Mouse (Mus musculus): Measurements from ENCODE around the gene Agbl1. TPM values are rescaled to one million over a fixed set of nuclear protein-coding genes. Genes with fewer than 3 reads are reported as not detected.

Agbl1 gene
- total and polyA plus RNA-seq, 3 experiments = not detected

- Histone ChIP-seq H3K79me2 (replicated peaks; ENCODE audit: control insufficient read depth, extremely low read depth, insufficient read depth, poor library complexity, severe bottlenecking) (no peaks in the 10 kb centered on the region), H3K9me3 (replicated peaks; ENCODE audit: low read length) (no peaks in the 10 kb centered on the region), H3K27me3 (replicated peaks) (peaks cover 33% of the 10 kb centered on the region), H3K4me3 (replicated peaks in 1 of 3; ENCODE audit: low read depth in 2 of 3, low read length in 2 of 3, poor library complexity in 1 of 3) (no peak overlapping the region), H3K9ac (ENCODE audit: insufficient read depth, low read depth) (no peak overlapping the region), H3K4me1 (ENCODE audit: control insufficient read depth in 1 of 2, insufficient read depth in 2 of 2) (no peaks in the 10 kb centered on the region), H3K4me2 (ENCODE audit: insufficient read depth, low read depth, poor library complexity, severe bottlenecking) (no peak overlapping the region), H3K36me3 (replicated peaks in 1 of 2; ENCODE audit: control insufficient read depth in 1 of 2, insufficient read depth in 1 of 2, low read length in 1 of 2) (no peaks in the 10 kb centered on the region), H3K27ac (ENCODE audit: insufficient read depth, low read depth) (no peak overlapping the region)
- in situ Hi-C loops (cut with MboI; ENCODE audit: low pct_ligation_motif_present, low pct_unique_long_range_greater_than_20kb, low sequenced_read_pairs) (no loop called here), dilution Hi-C loops (cut with MboI; ENCODE audit: extremely low pct_ligation_motif_present, extremely low pct_unique_long_range_greater_than_20kb, low sequenced_read_pairs) (no loop called here)
- DNase-seq (ENCODE audit: extremely low read depth) = no peak
- TF ChIP-seq ELF1 (IDR thresholded peaks at IDR 0.05; ENCODE audit: low read depth, low read length) = no peak
- no peak for TF ChIP-seq IRF4 (IDR thresholded peaks at IDR 0.05; ENCODE audit: low read depth, low read length)
- no peak for TF ChIP-seq MXI1 (IDR thresholded peaks at IDR 0.05; ENCODE audit: low read depth, low read length)
- no peak for TF ChIP-seq GABPA (IDR thresholded peaks at IDR 0.05; ENCODE audit: insufficient replicate concordance, low read depth, low read length)
- no peak for TF ChIP-seq ZC3H11A (IDR thresholded peaks at IDR 0.05; ENCODE audit: low read depth, low read length)
- TF ChIP-seq ETS1 (conservative IDR thresholded peaks at IDR 0.05; ENCODE audit: low read depth, low read length) = no peak
- TF ChIP-seq ZMIZ1 (IDR thresholded peaks at IDR 0.05; ENCODE audit: low read depth, low read length) = no peak
- TF ChIP-seq NRF1 (IDR thresholded peaks at IDR 0.05; ENCODE audit: low read depth, low read length) = no peak
- TF ChIP-seq KAT2A (IDR thresholded peaks at IDR 0.05; ENCODE audit: insufficient replicate concordance, low read length) = no peak
- TF ChIP-seq USF1 (IDR thresholded peaks at IDR 0.05; ENCODE audit: low read depth, low read length) = no peak
- TF ChIP-seq MAFK (IDR thresholded peaks at IDR 0.05; ENCODE audit: insufficient replicate concordance, low read length) = no peak
- no peak for TF ChIP-seq E2F4 (IDR thresholded peaks at IDR 0.05; ENCODE audit: insufficient replicate concordance, low read depth, low read length)
- TF ChIP-seq SMC3 (IDR thresholded peaks at IDR 0.05; ENCODE audit: low read depth, low read length) = no peak
- TF ChIP-seq MYC (IDR thresholded peaks at IDR 0.05; ENCODE audit: low read depth, low read length) = no peak
- TF ChIP-seq JUN (IDR thresholded peaks at IDR 0.05; ENCODE audit: insufficient read depth, low read depth, low read length) = no peak
- TF ChIP-seq ZNF384 (IDR thresholded peaks at IDR 0.05; ENCODE audit: low read depth, low read length) = no peak
- no peak for TF ChIP-seq EP300 (IDR thresholded peaks at IDR 0.05; ENCODE audit: low read length)
Observed at GRCm38 (mm10) chr7:76321866-76322553, 92.3 kb downstream of the Agbl1 start.

GRCm38 (mm10) chr7:76326091-76326490 is 96.4 kb downstream of the Agbl1 start:
- in situ Hi-C loops (cut with MboI; ENCODE audit: low pct_ligation_motif_present, low pct_unique_long_range_greater_than_20kb, low sequenced_read_pairs) = no loop called here
- TF ChIP-seq HCFC1 (IDR thresholded peaks at IDR 0.05; ENCODE audit: low read depth, low read length) = no peak
- no peak for TF ChIP-seq ZKSCAN1 (IDR thresholded peaks at IDR 0.05; ENCODE audit: borderline replicate concordance, low read depth, low read length)
- no peak for TF ChIP-seq CHD1 (IDR thresholded peaks at IDR 0.05; ENCODE audit: low read depth, low read length)
- no peak for TF ChIP-seq GABPA (IDR thresholded peaks at IDR 0.05; ENCODE audit: insufficient replicate concordance, low read depth, low read length)
- no peak for TF ChIP-seq ELF1 (IDR thresholded peaks at IDR 0.05; ENCODE audit: low read depth, low read length)
- TF ChIP-seq ZC3H11A (IDR thresholded peaks at IDR 0.05; ENCODE audit: low read depth, low read length) = no peak
- TF ChIP-seq POLR2AphosphoS2 (IDR thresholded peaks at IDR 0.05; ENCODE audit: low read depth, low read length) = no peak
- no peak for TF ChIP-seq KAT2A (IDR thresholded peaks at IDR 0.05; ENCODE audit: insufficient replicate concordance, low read length)
- TF ChIP-seq USF1 (IDR thresholded peaks at IDR 0.05; ENCODE audit: low read depth, low read length) = no peak
- no peak for TF ChIP-seq ZNF384 (IDR thresholded peaks at IDR 0.05; ENCODE audit: low read depth, low read length)
- TF ChIP-seq UBTF (IDR thresholded peaks at IDR 0.05; ENCODE audit: low read depth, low read length) = no peak
- no peak for TF ChIP-seq MXI1 (IDR thresholded peaks at IDR 0.05; ENCODE audit: low read depth, low read length)
- no peak for TF ChIP-seq USF2 (conservative IDR thresholded peaks at IDR 0.05; ENCODE audit: low read depth, low read length)
- TF ChIP-seq TCF12 (IDR thresholded peaks at IDR 0.05; ENCODE audit: low read depth, low read length) = no peak
- TF ChIP-seq PAX5 (IDR thresholded peaks at IDR 0.05; ENCODE audit: low read length) = no peak
- TF ChIP-seq MAZ (IDR thresholded peaks at IDR 0.05; ENCODE audit: low read depth, low read length) = no peak
- no peak for TF ChIP-seq RAD21 (IDR thresholded peaks at IDR 0.05; ENCODE audit: low read depth, low read length)
- no peaks in the 10 kb centered on the region for H3K9me3 ChIP-seq (replicated peaks; ENCODE audit: low read length)
- dilution Hi-C loops (cut with MboI; ENCODE audit: extremely low pct_ligation_motif_present, extremely low pct_unique_long_range_greater_than_20kb, low sequenced_read_pairs) = no loop called here
- H3K36me3 ChIP-seq (replicated peaks in 1 of 2; ENCODE audit: control insufficient read depth in 1 of 2, insufficient read depth in 1 of 2, low read length in 1 of 2) = no peaks in the 10 kb centered on the region
- H3K4me1 ChIP-seq (ENCODE audit: control insufficient read depth in 1 of 2, insufficient read depth in 2 of 2) = no peaks in the 10 kb centered on the region
- H3K27ac ChIP-seq (ENCODE audit: insufficient read depth, low read depth) = no peak overlapping the region
- H3K9ac ChIP-seq (ENCODE audit: insufficient read depth, low read depth) = no peak overlapping the region
- DNase-seq (ENCODE audit: extremely low read depth) = no peak
- H3K4me3 ChIP-seq (replicated peaks in 1 of 3; ENCODE audit: low read depth in 2 of 3, low read length in 2 of 3, poor library complexity in 1 of 3) = no peak overlapping the region
- peaks cover 32% of the 10 kb centered on the region for H3K27me3 ChIP-seq (replicated peaks)
- H3K79me2 ChIP-seq (replicated peaks; ENCODE audit: control insufficient read depth, extremely low read depth, insufficient read depth, poor library complexity, severe bottlenecking) = no peaks in the 10 kb centered on the region
- H3K4me2 ChIP-seq (ENCODE audit: insufficient read depth, low read depth, poor library complexity, severe bottlenecking) = no peak overlapping the region

All from CH12.LX (cell line).